Mouse (Mus musculus) spleen, postnatal 4 days (tissue): Measurements from ENCODE around the gene Hspb1.
A peak's percentile ranks its signal among the peaks of the same experiment; 100 is the strongest.

ENCODE experiments used
- DNase-seq, 2 experiments: peaks; one replicate each; pipeline ENCODE4 v3.0.0; 2022; ENCODE audit warnings: low spot score in 2 of 2

The Hspb1 gene

GRCm38 (mm10) chr5:135911633-135912220 lies 24.0 kb downstream of the Hspb1 start:
- no peak for DNase-seq

GRCm38 (mm10) chr5:135913201-135913600 lies 25.5 kb downstream of the Hspb1 start:
- no peak for DNase-seq

GRCm38 (mm10) chr5:135914156-135914555 lies 26.4 kb downstream of the Hspb1 start:
- no peak for DNase-seq

GRCm38 (mm10) chr5:135916051-135916565 lies 28.4 kb downstream of the Hspb1 start:
- no peak for DNase-seq

- DNase-seq = no peak
Observed at GRCm38 (mm10) chr5:135916601-135917000, 28.9 kb downstream of the Hspb1 start.

GRCm38 (mm10) chr5:135917327-135918058 lies 29.8 kb downstream of the Hspb1 start:
- DNase-seq = no peak

- no peak for DNase-seq
Observed at GRCm38 (mm10) chr5:135918059-135918437, 30.3 kb downstream of the Hspb1 start.

- no peak for DNase-seq
Observed at GRCm38 (mm10) chr5:135918593-135918992, 30.9 kb downstream of the Hspb1 start.

- no peak for DNase-seq
Observed at GRCm38 (mm10) chr5:135919902-135920301, 32.2 kb downstream of the Hspb1 start.

- no peak for DNase-seq
Observed at GRCm38 (mm10) chr5:135923901-135924300, 36.2 kb downstream of the Hspb1 start.

- no peak for DNase-seq
Observed at GRCm38 (mm10) chr5:135929685-135930424, 42.1 kb downstream of the Hspb1 start.

GRCm38 (mm10) chr5:135931526-135931925 lies 43.8 kb downstream of the Hspb1 start:
- no peak for DNase-seq

- DNase-seq = no peak
Observed at GRCm38 (mm10) chr5:135932359-135932758, 44.6 kb downstream of the Hspb1 start.

- DNase-seq = no peak
Observed at GRCm38 (mm10) chr5:135933222-135933899, 45.6 kb downstream of the Hspb1 start.

GRCm38 (mm10) chr5:135933900-135934441 lies 46.3 kb downstream of the Hspb1 start:
- peak; percentile 70 to 83 for DNase-seq

- DNase-seq = peak; percentile 98 to 99
Observed at GRCm38 (mm10) chr5:135934481-135935175, 46.9 kb downstream of the Hspb1 start, which contains the start of gene Ywhag. TSS of gene Ywhag (minus strand) at chr5:135934616.

- no peak for DNase-seq
Observed at GRCm38 (mm10) chr5:135935176-135935523, 47.4 kb downstream of the Hspb1 start.

GRCm38 (mm10) chr5:135935641-135936190 lies 48.0 kb downstream of the Hspb1 start:
- no peak for DNase-seq
